Mouse (Mus musculus) G1E (cell line): Measurements from ENCODE around the gene Pbld2.

Experiments used
- CTCF ChIP-seq: IDR thresholded peaks from 2 replicates; pipeline ENCODE4 v1.5.1; 2012; ENCODE audit warnings: low read depth, low read length, inconsistent platforms, mixed read lengths
- GATA1 ChIP-seq: IDR thresholded peaks from 2 replicates; pipeline ENCODE4 v1.6.1; 2012; ENCODE audit warnings: borderline replicate concordance, low read length, inconsistent platforms, mixed read lengths
- GATA2 ChIP-seq: IDR thresholded peaks from 2 replicates; pipeline ENCODE4 v1.6.1; 2012; ENCODE audit warnings: low read depth, low read length, inconsistent platforms, borderline replicate concordance
- TAL1 ChIP-seq: conservative IDR thresholded peaks from 2 replicates; pipeline ENCODE4 v1.6.1; 2012; ENCODE audit warnings: low read depth, low read length, inconsistent platforms, mixed read lengths

DNA sequence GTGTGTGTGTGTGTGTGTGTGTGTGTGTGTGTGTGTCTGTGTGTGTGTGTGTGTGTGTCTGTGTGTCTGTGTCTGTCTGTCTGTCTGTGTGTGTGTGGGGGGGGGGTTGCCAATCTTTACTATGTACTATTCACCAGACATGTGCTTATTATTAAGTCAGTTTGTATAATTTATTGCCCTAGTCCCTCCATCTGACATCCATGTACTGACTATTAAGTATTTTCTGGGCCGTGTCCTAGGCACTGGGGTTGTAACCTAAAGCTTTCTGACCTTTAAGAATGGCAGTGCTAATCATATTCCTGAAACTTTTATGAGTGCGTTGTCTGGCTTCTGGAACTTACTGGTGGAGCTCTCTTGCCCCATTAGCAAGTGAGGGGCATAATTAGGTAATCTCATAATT, 72.6 kb downstream of the Pbld2 start:
- TF ChIP-seq CTCF (no peak), GATA1 (no peak), GATA2 (no peak), TAL1 (no peak)
